Mouse (Mus musculus): Measurements from ENCODE around the gene Jakmip3.

DNA sequence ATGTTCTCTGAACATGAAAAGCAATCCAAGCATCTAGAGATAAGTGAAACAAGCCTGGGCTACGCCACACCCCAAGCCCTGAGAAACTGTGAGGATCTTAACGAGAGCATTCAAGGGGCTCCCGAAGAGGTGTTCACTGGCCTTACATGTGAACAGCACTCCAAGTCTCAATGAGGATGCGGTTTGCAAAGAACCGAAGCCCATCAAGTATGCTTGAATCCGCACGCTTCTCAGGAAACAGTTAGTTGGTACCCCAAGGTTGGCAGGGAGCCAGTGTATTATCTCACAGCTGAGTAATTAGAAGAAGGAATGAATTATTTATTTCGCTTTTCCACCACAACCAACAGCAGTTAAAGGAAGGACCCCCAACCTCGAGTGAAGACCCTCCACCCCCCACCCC is 62.7 kb downstream of the Jakmip3 start:
- TF ChIP-seq CTCF (IDR thresholded peaks at IDR 0.05; ENCODE audit: borderline replicate concordance, control insufficient read depth, extremely low read depth, insufficient read depth, low read length, poor library complexity) (no peak), POLR2A (IDR thresholded peaks at IDR 0.05; ENCODE audit: control insufficient read depth, extremely low read depth, insufficient read depth, low read length, poor library complexity) (no peak)

All from thymus, adult 2 months (tissue).